Mouse (Mus musculus) gastrocnemius, postnatal 36 days (tissue): ENCODE measurements around the gene Olfr1141. TPM values are rescaled to one million over a fixed set of nuclear protein-coding genes. Genes with fewer than 3 reads are reported as not detected.

Source experiments
- DNase-seq, 2 experiments: peaks; one replicate each; pipeline ENCODE4 v3.0.0; 2022
- intact Hi-C: fragments of 180-260 bp; cut with DNase I; formaldehyde crosslinking; loops from one replicate; pipeline ENCODE4 v1.15.1; 2025
- long read RNA-seq, 2 experiments: library from polyadenylated mRNA; stranded (forward); transcript quantifications; one replicate each; pipeline ENCODE4 v2.0.0; 2021
- total RNA-seq, 2 experiments: library from RNA; stranded (reverse); gene quantifications; 2 replicates each; pipeline ENCODE4 v1.2.3; 2021

The Olfr1141 gene
- not detected for total RNA-seq
- long read RNA-seq, experiment 1 = 0 reads
- long read RNA-seq, experiment 2 = 0 reads

GRCm38 (mm10) chr2:87753891-87754290, at the start of gene Olfr1141:
Olfr1141 (minus strand) TSS chr2:87753991.
- intact Hi-C loops = no loop called here
- no peak for DNase-seq

GRCm38 (mm10) chr2:87800292-87800691, 46.5 kb upstream of the Olfr1141 start, which contains the start of gene Olfr1143:
Olfr1143 (plus strand) TSS chr2:87800592.
- intact Hi-C loops = no loop called here
- DNase-seq = no peak

- no peak for DNase-seq
- intact Hi-C loops = no loop called here
Observed at GRCm38 (mm10) chr2:87779183-87779582, 25.4 kb upstream of the Olfr1141 start, which contains the start of gene Olfr152. Olfr152 (plus strand) TSS chr2:87779483.

- intact Hi-C loops = no loop called here
- no peak for DNase-seq
Observed at GRCm38 (mm10) chr2:87776143-87776542, 22.4 kb upstream of the Olfr1141 start.

GRCm38 (mm10) chr2:87743452-87743851, 10.3 kb downstream of the Olfr1141 start, which contains the start of gene Olfr1140:
Olfr1140 (plus strand) TSS chr2:87743752.
- intact Hi-C loops = no loop called here
- DNase-seq = no peak

GRCm38 (mm10) chr2:87739878-87740277, 13.9 kb downstream of the Olfr1141 start, which contains the start of gene Olfr1138:
Olfr1138 (minus strand) TSS chr2:87739978.
- DNase-seq = no peak
- intact Hi-C loops = no loop called here

- DNase-seq = no peak
- intact Hi-C loops = no loop called here
Observed at GRCm38 (mm10) chr2:87713079-87713478, 40.7 kb downstream of the Olfr1141 start, which contains the start of gene Olfr1137. Olfr1137 (minus strand) TSS chr2:87713179.

Other genes starting within 250 kb of the Olfr1141 start
- not detected for gene Pramel6, start 247.4 kb downstream of the Olfr1141 start, total RNA-seq
- not detected for gene Olfr153, start 222.2 kb downstream of the Olfr1141 start, total RNA-seq
- not detected for gene Olfr1128, start 208.4 kb downstream of the Olfr1141 start, total RNA-seq
- gene Olfr1129, start 180.1 kb downstream of the Olfr1141 start, total RNA-seq = not detected
- gene Olfr1130, start 147.8 kb downstream of the Olfr1141 start, total RNA-seq = not detected
- gene Olfr1131, start 126.9 kb downstream of the Olfr1141 start, total RNA-seq = not detected
- gene Olfr1132, start 116.5 kb downstream of the Olfr1141 start, total RNA-seq = not detected
- not detected for gene Olfr1133, start 106.6 kb downstream of the Olfr1141 start, total RNA-seq
- not detected for gene Olfr1134, start 95.5 kb downstream of the Olfr1141 start, total RNA-seq
- gene Olfr1135, start 80.3 kb downstream of the Olfr1141 start, total RNA-seq = not detected
- gene Olfr1136, start 60.0 kb downstream of the Olfr1141 start, total RNA-seq = not detected
- gene Olfr1137, start 40.8 kb downstream of the Olfr1141 start, total RNA-seq = not detected
- not detected for gene Olfr1138, start 14.0 kb downstream of the Olfr1141 start, total RNA-seq
- not detected for gene Olfr1140, start 10.2 kb downstream of the Olfr1141 start, total RNA-seq
- not detected for gene Olfr152, start 25.5 kb upstream of the Olfr1141 start, total RNA-seq
- not detected for gene Olfr1143, start 46.6 kb upstream of the Olfr1141 start, total RNA-seq
- not detected for gene Olfr1145, start 55.8 kb upstream of the Olfr1141 start, total RNA-seq
- gene Olfr1148, start 76.5 kb upstream of the Olfr1141 start, total RNA-seq = not detected
- not detected for gene Olfr1150-ps1, start 90.0 kb upstream of the Olfr1141 start, total RNA-seq
- gene Olfr1151, start 101.9 kb upstream of the Olfr1141 start, total RNA-seq = not detected
- gene Olfr1152, start 112.5 kb upstream of the Olfr1141 start, total RNA-seq = not detected
- gene Olfr1153, start 141.0 kb upstream of the Olfr1141 start, total RNA-seq = not detected
- not detected for gene Olfr1154, start 151.2 kb upstream of the Olfr1141 start, total RNA-seq
- not detected for gene Olfr1155, start 191.1 kb upstream of the Olfr1141 start, total RNA-seq
- not detected for gene Olfr1156, start 199.1 kb upstream of the Olfr1141 start, total RNA-seq
- not detected for gene Olfr1157, start 214.3 kb upstream of the Olfr1141 start, total RNA-seq
- gene Olfr74, start 220.7 kb upstream of the Olfr1141 start, total RNA-seq = not detected
- gene Olfr1158, start 236.1 kb upstream of the Olfr1141 start, total RNA-seq = not detected